Mouse (Mus musculus): ENCODE measurements at regions not wholly inside any gene's neighbourhood (a gene's known extent, or its start where the extent isn't known, plus 50 kb on each side); places are given as distances from the start of the nearest gene placed in this dataset.
A peak's percentile ranks its signal among the peaks of the same experiment; 100 is the strongest.

- peak; percentile 27; the same call in 1 of the 2 replicates for ATAC-seq
These were observed 69.7 kb upstream of the Prep start for GRCm38 (mm10) chr10:44997184-44997905.

GRCm38 (mm10) chr10:44995756-44996155 is 71.2 kb upstream of the Prep start:
- H3K4me1 ChIP-seq (ENCODE audit: control insufficient read depth, insufficient read depth, low read length): peaks cover 14% of the 10 kb centered on the region; the same call in 1 of the 2 replicates
- no peak overlapping the region for H3K4me3 ChIP-seq (ENCODE audit: low read depth, low read length)
- ATAC-seq: no peak
- no peak overlapping the region for H3K4me2 ChIP-seq (ENCODE audit: low read length)
- DNase-seq (ENCODE audit: low spot score): peak; percentile 58
- no peak overlapping the region for H3K27ac ChIP-seq (ENCODE audit: low read depth, low read length)
- H3K9ac ChIP-seq (ENCODE audit: low read length): no peak overlapping the region
- no peaks in the 10 kb centered on the region for H3K36me3 ChIP-seq (ENCODE audit: control insufficient read depth, insufficient read depth, low read length)
- H3K9me3 ChIP-seq (replicated peaks; ENCODE audit: control insufficient read depth, low read length): no peaks in the 10 kb centered on the region
- H3K27me3 ChIP-seq (replicated peaks; ENCODE audit: control insufficient read depth, insufficient read depth, low read length): 0 out of 2 replicates have a peak, but pooled peaks cover 8% of the 10 kb centered on the region
- 19% methylated on average over 6 of the region's 6 CpGs for WGBS

More at GRCm38 (mm10) chr10:44997184-44997905, 69.7 kb upstream of the Prep start:
- H3K4me2 ChIP-seq (ENCODE audit: low read length): peak overlapping the region; percentile 49
- H3K27ac ChIP-seq (ENCODE audit: low read depth, low read length): no peak overlapping the region; the same call in 1 of the 2 replicates
- H3K4me1 ChIP-seq (ENCODE audit: control insufficient read depth, insufficient read depth, low read length): peaks cover 14% of the 10 kb centered on the region; the same call in 1 of the 2 replicates
- WGBS: 7% methylated on average over 14 of the region's 14 CpGs
- peak overlapping the region; percentile 19; the same call in 1 of the 2 replicates for H3K4me3 ChIP-seq (ENCODE audit: low read depth, low read length)
- H3K27me3 ChIP-seq (replicated peaks; ENCODE audit: control insufficient read depth, insufficient read depth, low read length): peaks cover 8% of the 10 kb centered on the region; the same call in 1 of the 2 replicates
- H3K9ac ChIP-seq (ENCODE audit: low read length): peak overlapping the region; percentile 37; the same call in 1 of the 2 replicates
- peak; percentile 63 for DNase-seq (ENCODE audit: low spot score)
- H3K9me3 ChIP-seq (replicated peaks; ENCODE audit: control insufficient read depth, low read length): no peaks in the 10 kb centered on the region
- H3K36me3 ChIP-seq (ENCODE audit: control insufficient read depth, insufficient read depth, low read length): no peaks in the 10 kb centered on the region

GRCm38 (mm10) chr10:44994385-44995281 is 72.4 kb upstream of the Prep start:
- Histone ChIP-seq H3K9me3 (replicated peaks; ENCODE audit: control insufficient read depth, low read length) (no peaks in the 10 kb centered on the region), H3K4me2 (ENCODE audit: low read length) (no peak overlapping the region), H3K36me3 (ENCODE audit: control insufficient read depth, insufficient read depth, low read length) (no peaks in the 10 kb centered on the region), H3K4me1 (ENCODE audit: control insufficient read depth, insufficient read depth, low read length) (peaks cover 14% of the 10 kb centered on the region; the same call in 1 of the 2 replicates), H3K9ac (ENCODE audit: low read length) (no peak overlapping the region), H3K27ac (ENCODE audit: low read depth, low read length) (no peak overlapping the region), H3K4me3 (ENCODE audit: low read depth, low read length) (no peak overlapping the region), H3K27me3 (replicated peaks; ENCODE audit: control insufficient read depth, insufficient read depth, low read length) (0 out of 2 replicates have a peak, but pooled peaks cover 6% of the 10 kb centered on the region)
- ATAC-seq (no peak), DNase-seq (ENCODE audit: low spot score) (no peak)
- 46% methylated on average over 17 of the region's 17 CpGs for WGBS

GRCm38 (mm10) chr10:44993470-44994260 is 73.3 kb upstream of the Prep start:
- 46% methylated on average over 10 of the region's 10 CpGs for WGBS
- H3K4me3 ChIP-seq (ENCODE audit: low read depth, low read length): no peak overlapping the region
- no peak overlapping the region for H3K9ac ChIP-seq (ENCODE audit: low read length)
- ATAC-seq (no peak), DNase-seq (ENCODE audit: low spot score) (no peak)
- H3K4me1 ChIP-seq (ENCODE audit: control insufficient read depth, insufficient read depth, low read length): peaks cover 14% of the 10 kb centered on the region; the same call in 1 of the 2 replicates
- H3K4me2 ChIP-seq (ENCODE audit: low read length): no peak overlapping the region
- no peaks in the 10 kb centered on the region for H3K9me3 ChIP-seq (replicated peaks; ENCODE audit: control insufficient read depth, low read length)
- H3K27me3 ChIP-seq (replicated peaks; ENCODE audit: control insufficient read depth, insufficient read depth, low read length): 0 out of 2 replicates have a peak, but pooled peaks cover under 1% of the 10 kb centered on the region
- H3K27ac ChIP-seq (ENCODE audit: low read depth, low read length): no peak overlapping the region
- no peaks in the 10 kb centered on the region for H3K36me3 ChIP-seq (ENCODE audit: control insufficient read depth, insufficient read depth, low read length)

GRCm38 (mm10) chr10:44989539-44989938 is 77.5 kb upstream of the Prep start:
- no peaks in the 10 kb centered on the region for H3K27me3 ChIP-seq (replicated peaks; ENCODE audit: control insufficient read depth, insufficient read depth, low read length)
- H3K9me3 ChIP-seq (replicated peaks; ENCODE audit: control insufficient read depth, low read length): no peaks in the 10 kb centered on the region
- no peak for ATAC-seq
- 0 out of 2 replicates have a peak, but pooled peaks cover 1% of the 10 kb centered on the region for H3K4me1 ChIP-seq (ENCODE audit: control insufficient read depth, insufficient read depth, low read length)
- no peak overlapping the region for H3K27ac ChIP-seq (ENCODE audit: low read depth, low read length)
- no peaks in the 10 kb centered on the region for H3K36me3 ChIP-seq (ENCODE audit: control insufficient read depth, insufficient read depth, low read length)
- DNase-seq (ENCODE audit: low spot score): no peak
- no peak overlapping the region for H3K4me3 ChIP-seq (ENCODE audit: low read depth, low read length)
- WGBS: 69% methylated on average over 6 of the region's 6 CpGs
- H3K4me2 ChIP-seq (ENCODE audit: low read length): no peak overlapping the region
- H3K9ac ChIP-seq (ENCODE audit: low read length): no peak overlapping the region

- H3K9me3 ChIP-seq (replicated peaks; ENCODE audit: control insufficient read depth, low read length): no peaks in the 10 kb centered on the region
- ATAC-seq: no peak
- H3K36me3 ChIP-seq (ENCODE audit: control insufficient read depth, insufficient read depth, low read length): no peaks in the 10 kb centered on the region
- H3K27me3 ChIP-seq (replicated peaks; ENCODE audit: control insufficient read depth, insufficient read depth, low read length): no peaks in the 10 kb centered on the region
- WGBS: 68% methylated on average over 8 of the region's 8 CpGs
- no peak for DNase-seq (ENCODE audit: low spot score)
- H3K9ac ChIP-seq (ENCODE audit: low read length): no peak overlapping the region
- no peak overlapping the region for H3K4me3 ChIP-seq (ENCODE audit: low read depth, low read length)
- no peak overlapping the region for H3K4me2 ChIP-seq (ENCODE audit: low read length)
- no peak overlapping the region for H3K27ac ChIP-seq (ENCODE audit: low read depth, low read length)
- no peaks in the 10 kb centered on the region for H3K4me1 ChIP-seq (ENCODE audit: control insufficient read depth, insufficient read depth, low read length)
These were observed 78.2 kb upstream of the Prep start for GRCm38 (mm10) chr10:44988756-44989155.

- no peak overlapping the region for H3K27ac ChIP-seq (ENCODE audit: low read depth, low read length)
These were observed 79.4 kb upstream of the Prep start for GRCm38 (mm10) chr10:44987615-44988014.

GRCm38 (mm10) chr10:44981913-44982312 is 85.1 kb upstream of the Prep start:
- no peaks in the 10 kb centered on the region for H3K36me3 ChIP-seq (ENCODE audit: control insufficient read depth, insufficient read depth, low read length)
- H3K9ac ChIP-seq (ENCODE audit: low read length): no peak overlapping the region
- no peak for DNase-seq (ENCODE audit: low spot score)
- H3K4me1 ChIP-seq (ENCODE audit: control insufficient read depth, insufficient read depth, low read length): no peaks in the 10 kb centered on the region
- no peaks in the 10 kb centered on the region for H3K27me3 ChIP-seq (replicated peaks; ENCODE audit: control insufficient read depth, insufficient read depth, low read length)
- no peak overlapping the region for H3K4me3 ChIP-seq (ENCODE audit: low read depth, low read length)
- no peak for ATAC-seq
- H3K27ac ChIP-seq (ENCODE audit: low read depth, low read length): no peak overlapping the region
- no peak overlapping the region for H3K4me2 ChIP-seq (ENCODE audit: low read length)
- H3K9me3 ChIP-seq (replicated peaks; ENCODE audit: control insufficient read depth, low read length): no peaks in the 10 kb centered on the region
- 72% methylated on average over 2 of the region's 2 CpGs for WGBS

More at GRCm38 (mm10) chr10:44987615-44988014, 79.4 kb upstream of the Prep start:
- no peaks in the 10 kb centered on the region for H3K9me3 ChIP-seq (replicated peaks; ENCODE audit: control insufficient read depth, low read length)
- H3K4me1 ChIP-seq (ENCODE audit: control insufficient read depth, insufficient read depth, low read length): no peaks in the 10 kb centered on the region
- 58% methylated on average over 4 of the region's 4 CpGs for WGBS
- H3K9ac ChIP-seq (ENCODE audit: low read length): no peak overlapping the region
- no peak overlapping the region for H3K4me3 ChIP-seq (ENCODE audit: low read depth, low read length)
- H3K27me3 ChIP-seq (replicated peaks; ENCODE audit: control insufficient read depth, insufficient read depth, low read length): no peaks in the 10 kb centered on the region
- no peaks in the 10 kb centered on the region for H3K36me3 ChIP-seq (ENCODE audit: control insufficient read depth, insufficient read depth, low read length)
- DNase-seq (ENCODE audit: low spot score) (no peak), ATAC-seq (no peak)
- no peak overlapping the region for H3K4me2 ChIP-seq (ENCODE audit: low read length)

Data from forebrain, embryonic 14.5 days (tissue).